Mouse (Mus musculus) liver, adult 2 months (tissue): ENCODE data around the gene Il34. TPM values are rescaled to one million over a fixed set of nuclear protein-coding genes. Genes with fewer than 3 reads are reported as not detected.
"Not testable (repeated sequence)": the region's sequence is repeated elsewhere in the genome, so short reads cannot be mapped to it uniquely, and the experiment has no call there.

Experiments
- DNase-seq: peaks from one replicate; pipeline ENCODE4 v3.0.0-alpha.2; 2011; ENCODE audit warnings: low read depth, low spot score; ENCODE audit errors: extremely low read depth
- H3K27ac ChIP-seq: fragments of 200-500 bp; replicated peaks from 2 replicates; pipeline ENCODE4 v1.5.1; 2012; ENCODE audit warnings: low read depth, mild to moderate bottlenecking, control low read depth, inconsistent platforms, low read length; ENCODE audit not compliant: insufficient read depth
- H3K27me3 ChIP-seq: fragments of 200-500 bp; 2 replicates; pipeline ENCODE4 v1.6.1; 2012; ENCODE audit warnings: mild to moderate bottlenecking, moderate library complexity, low read length, inconsistent platforms; ENCODE audit not compliant: control insufficient read depth, insufficient read depth
- H3K36me3 ChIP-seq: fragments of 200-500 bp; 2 replicates; pipeline ENCODE4 v1.6.1; 2012; ENCODE audit warnings: low read length, inconsistent platforms; ENCODE audit not compliant: control insufficient read depth, insufficient read depth
- H3K4me1 ChIP-seq: fragments of 200-500 bp; 2 replicates; pipeline ENCODE4 v1.6.1; 2011; ENCODE audit warnings: low read length; ENCODE audit not compliant: control insufficient read depth, insufficient read depth
- H3K4me3 ChIP-seq: fragments of 200-500 bp; 2 replicates; pipeline ENCODE4 v1.5.1; 2011; ENCODE audit warnings: low read depth, mild to moderate bottlenecking, control low read depth, low read length, moderate library complexity; ENCODE audit not compliant: insufficient read depth
- H3K79me2 ChIP-seq: fragments of 200-500 bp; 2 replicates; pipeline ENCODE4 v1.6.1; 2012; ENCODE audit warnings: inconsistent platforms, mild to moderate bottlenecking, low read length, moderate library complexity; ENCODE audit not compliant: control insufficient read depth, insufficient read depth
- H3K9ac ChIP-seq: fragments of 200-500 bp; 2 replicates; pipeline ENCODE4 v1.6.1; 2012; ENCODE audit warnings: low read depth, mild to moderate bottlenecking, control low read depth, inconsistent platforms, low read length
- CTCF ChIP-seq: fragments of 200-500 bp; IDR thresholded peaks from 2 replicates; pipeline ENCODE4 v1.5.1; 2011; ENCODE audit warnings: low read depth, low read length, control low read depth
- POLR2A ChIP-seq: fragments of 200-500 bp; IDR thresholded peaks from 2 replicates; pipeline ENCODE4 v1.6.1; 2011; ENCODE audit warnings: low read length, control low read depth; ENCODE audit not compliant: insufficient read depth; ENCODE audit errors: extremely low read depth
- WGBS: fragments of 180-500 bp; shearing (Covaris S2); methylation state at CpG from one replicate; pipeline ENCODE4 v1.1.7; 2018; 5-methylcytosine and 5-hydroxymethylcytosine counted together
- polyA plus RNA-seq: library from polyadenylated mRNA; depleted of rRNA; stranded (reverse); fragments of >200 nt; gene quantifications from 2 replicates; pipeline ENCODE4 v1.2.3, GENCODE M21; 2012
- total RNA-seq: library from RNA; depleted of rRNA; stranded (reverse); fragments of >200 nt; gene quantifications from 2 replicates; pipeline ENCODE4 v1.2.3, GENCODE M21; 2014

The Il34 gene
- total and polyA plus RNA-seq, 2 experiments: 2.4 to 7.3 TPM

DNA sequence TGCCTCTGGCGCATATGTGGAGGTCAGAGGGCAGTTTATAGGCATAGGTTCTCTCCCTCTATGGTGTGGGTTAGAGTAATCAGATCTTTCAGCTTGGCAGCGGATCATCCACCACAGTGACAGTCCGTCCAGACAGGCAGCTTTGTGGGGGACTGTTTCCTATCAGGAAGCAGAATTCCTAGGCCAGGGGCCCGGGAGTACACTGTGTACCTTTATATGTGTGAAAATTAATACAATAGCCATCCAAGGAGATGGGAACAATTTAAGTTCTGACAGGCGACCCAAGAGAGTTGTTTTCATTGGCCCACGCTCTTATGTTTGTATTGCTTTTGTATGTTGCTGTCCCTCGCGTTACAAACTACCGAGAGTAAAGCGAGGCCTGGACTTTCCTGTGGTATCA lies 14.6 kb downstream of the Il34 start:
- no peaks in the 10 kb centered on the region for H3K27me3 ChIP-seq
- TF ChIP-seq CTCF: no peak
- TF ChIP-seq POLR2A: no peak
- no peak overlapping the region for H3K4me3 ChIP-seq
- no peak overlapping the region for H3K27ac ChIP-seq
- H3K4me1 ChIP-seq: peaks cover 8% of the 10 kb centered on the region
- no peak for DNase-seq
- no peaks in the 10 kb centered on the region for H3K79me2 ChIP-seq
- H3K36me3 ChIP-seq: no peaks in the 10 kb centered on the region
- 83% methylated on average over 10 of the region's 10 CpGs for WGBS
- no peak overlapping the region for H3K9ac ChIP-seq

DNA sequence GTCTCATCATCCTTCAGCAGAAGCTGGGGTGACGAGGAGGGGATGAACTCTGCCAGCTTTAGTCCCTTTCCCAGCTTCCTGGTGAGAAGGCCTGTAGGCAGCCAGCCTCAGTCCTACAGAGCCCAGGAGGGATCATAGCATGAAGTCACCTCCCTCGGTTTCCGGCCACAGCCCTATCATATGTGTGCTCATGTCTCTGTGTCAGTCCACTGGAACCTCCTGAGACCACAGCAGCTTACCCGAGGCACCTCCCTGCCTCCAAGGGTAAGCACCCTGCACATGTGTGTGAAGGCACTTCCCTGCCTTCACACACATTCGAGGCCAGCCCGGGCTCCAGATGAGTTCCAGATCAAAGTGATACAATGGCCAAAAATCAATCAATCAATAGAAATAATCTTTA lies 15.5 kb downstream of the Il34 start:
- H3K27ac ChIP-seq: no peak overlapping the region
- no peak overlapping the region for H3K4me3 ChIP-seq
- TF ChIP-seq CTCF (no peak), POLR2A (no peak)
- H3K9ac ChIP-seq: no peak overlapping the region
- no peaks in the 10 kb centered on the region for H3K27me3 ChIP-seq
- 48% methylated on average over 6 of the region's 6 CpGs for WGBS
- H3K79me2 ChIP-seq: no peaks in the 10 kb centered on the region
- no peaks in the 10 kb centered on the region for H3K36me3 ChIP-seq
- peaks cover 8% of the 10 kb centered on the region for H3K4me1 ChIP-seq
- no peak for DNase-seq

GRCm38 (mm10) chr8:110789571-110789970 lies 16.2 kb downstream of the Il34 start:
- DNase-seq: no peak
- 79% methylated on average over 12 of the region's 12 CpGs for WGBS
- TF ChIP-seq POLR2A (no peak), CTCF (no peak)
- Histone ChIP-seq H3K79me2 (no peaks in the 10 kb centered on the region), H3K27me3 (no peaks in the 10 kb centered on the region), H3K27ac (no peak overlapping the region), H3K9ac (no peak overlapping the region), H3K4me1 (peaks cover 8% of the 10 kb centered on the region), H3K4me3 (no peak overlapping the region), H3K36me3 (no peaks in the 10 kb centered on the region)

DNA sequence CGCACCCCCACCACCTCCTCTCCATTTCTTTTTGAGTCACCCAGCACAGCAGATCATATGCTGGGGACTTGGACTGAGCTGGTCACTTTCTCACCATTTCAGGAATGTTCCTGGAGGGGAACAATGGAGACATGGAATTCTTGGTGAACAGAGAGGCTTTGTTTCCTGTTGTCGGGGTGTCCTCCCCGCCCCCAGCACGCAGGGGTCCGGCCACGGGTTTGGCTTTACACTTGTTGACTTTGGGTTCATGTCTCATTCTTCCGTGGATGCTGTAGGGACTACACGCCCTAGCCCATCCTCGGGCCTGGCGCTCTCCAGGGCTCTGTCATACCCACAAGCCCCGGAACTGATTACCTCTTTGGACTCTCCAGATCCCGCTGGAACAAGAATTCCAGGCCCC lies 16.7 kb downstream of the Il34 start:
- no peak overlapping the region for H3K27ac ChIP-seq

DNA sequence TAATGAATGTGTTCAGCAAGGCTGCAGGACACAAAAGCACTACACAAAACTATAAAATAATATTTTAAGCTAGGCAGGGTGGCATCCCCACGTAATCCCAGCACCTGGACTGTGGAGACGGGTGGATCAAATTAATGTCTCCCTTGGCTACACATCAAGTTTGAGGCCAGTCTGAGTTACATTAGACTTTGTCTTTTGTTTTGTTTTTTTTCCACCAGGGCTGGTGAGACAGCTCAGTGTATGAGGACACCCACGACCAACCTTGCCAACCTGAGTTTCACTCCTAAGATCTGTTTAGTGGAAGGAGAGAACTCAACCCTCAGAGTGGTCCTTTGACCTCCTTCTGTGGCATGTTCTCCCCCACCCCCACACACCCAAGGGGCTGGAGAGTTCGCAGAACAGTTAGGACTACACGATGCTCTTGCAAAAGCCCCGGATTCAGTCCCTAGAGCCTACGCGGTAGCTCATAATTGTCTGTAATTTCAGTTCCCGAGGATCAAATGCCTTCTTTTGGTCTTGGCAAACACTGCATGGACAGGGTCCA lies 18.2 kb downstream of the Il34 start:
- TF ChIP-seq CTCF (no peak), POLR2A (no peak)
- Histone ChIP-seq H3K27ac (no peak overlapping the region), H3K4me1 (0 out of 2 replicates have a peak, but pooled peaks cover 2% of the 10 kb centered on the region), H3K9ac (no peak overlapping the region), H3K79me2 (no peaks in the 10 kb centered on the region), H3K4me3 (no peak overlapping the region), H3K27me3 (no peaks in the 10 kb centered on the region), H3K36me3 (no peaks in the 10 kb centered on the region)
- WGBS: 72% methylated on average over 9 of the region's 9 CpGs
- peak; percentile 15 for DNase-seq

More for the DNA sequence above, 16.7 kb downstream of the Il34 start:
- H3K36me3 ChIP-seq: no peaks in the 10 kb centered on the region
- H3K4me3 ChIP-seq: no peak overlapping the region
- H3K4me1 ChIP-seq: peaks cover 8% of the 10 kb centered on the region
- no peak for TF ChIP-seq CTCF
- TF ChIP-seq POLR2A: no peak
- no peak for DNase-seq
- WGBS: 76% methylated on average over 12 of the region's 12 CpGs
- no peaks in the 10 kb centered on the region for H3K27me3 ChIP-seq
- no peak overlapping the region for H3K9ac ChIP-seq
- no peaks in the 10 kb centered on the region for H3K79me2 ChIP-seq

DNA sequence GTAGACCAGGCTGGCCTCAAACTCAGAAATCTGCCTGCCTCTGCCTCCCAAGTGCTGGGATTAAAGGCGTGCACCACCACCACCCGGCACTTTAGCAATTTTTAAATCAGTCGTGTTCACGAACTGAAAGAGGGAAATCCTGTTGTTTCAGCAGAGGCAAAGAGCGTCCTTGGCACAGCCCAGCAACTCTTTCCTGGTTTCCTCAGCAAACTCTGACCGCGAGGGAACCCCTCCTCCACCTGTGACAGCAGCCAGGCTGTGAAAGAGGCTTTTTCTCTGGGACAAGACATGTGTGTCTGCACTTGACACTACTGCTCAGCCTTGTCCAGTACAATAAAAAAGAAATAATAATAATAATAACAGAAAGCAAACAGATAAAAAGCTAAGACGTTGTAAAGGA lies 18.8 kb downstream of the Il34 start:
- Histone ChIP-seq H3K27me3 (no peaks in the 10 kb centered on the region), H3K27ac (no peak overlapping the region), H3K36me3 (no peaks in the 10 kb centered on the region), H3K4me1 (no peaks in the 10 kb centered on the region), H3K79me2 (no peaks in the 10 kb centered on the region), H3K9ac (no peak overlapping the region), H3K4me3 (no peak overlapping the region)
- 68% methylated on average over 8 of the region's 8 CpGs for WGBS
- TF ChIP-seq POLR2A (no peak), CTCF (no peak)
- DNase-seq: no peak

DNA sequence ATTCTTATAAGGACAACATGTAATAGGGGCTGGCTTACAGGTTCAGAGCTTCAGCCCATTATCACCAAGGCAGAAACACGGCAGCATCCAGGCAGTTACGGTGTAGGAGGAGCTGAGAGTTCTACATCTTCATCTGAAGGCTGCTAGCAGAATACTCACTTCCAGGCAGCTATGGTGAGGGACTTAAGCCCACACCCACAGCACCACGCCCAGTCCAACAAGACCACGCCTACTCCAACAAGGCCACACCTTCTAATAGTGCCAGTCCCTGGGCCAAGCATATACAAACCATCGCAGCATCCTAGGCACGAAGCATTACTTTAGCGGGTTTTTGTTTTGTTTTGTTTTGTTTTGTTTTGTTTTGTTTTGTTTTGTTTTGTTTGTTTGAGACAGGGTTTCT lies 19.2 kb downstream of the Il34 start:
- not testable (repeated sequence) for DNase-seq, H3K4me3 ChIP-seq, H3K9ac ChIP-seq, H3K79me2 ChIP-seq, H3K27ac ChIP-seq, H3K4me1 ChIP-seq, H3K36me3 ChIP-seq, H3K27me3 ChIP-seq
- WGBS: 88% methylated on average over 7 of the region's 7 CpGs
